Mouse (Mus musculus) ES-Bruce4 (cell line): ENCODE results near the gene Trim10. TPM values are rescaled to one million over a fixed set of nuclear protein-coding genes. Genes with fewer than 3 reads are reported as not detected.

Experiments
- H3K27ac ChIP-seq: 2 replicates; pipeline ENCODE4 v1.5.1; 2012; ENCODE audit warnings: low read length, inconsistent platforms; ENCODE audit not compliant: insufficient read depth
- H3K27me3 ChIP-seq: 2 replicates; pipeline ENCODE4 v1.6.1; 2012; ENCODE audit warnings: mild to moderate bottlenecking, low read length, inconsistent platforms; ENCODE audit not compliant: control insufficient read depth, poor library complexity, insufficient read depth, severe bottlenecking
- H3K36me3 ChIP-seq: 2 replicates; pipeline ENCODE4 v1.6.1; 2012; ENCODE audit warnings: inconsistent platforms, mild to moderate bottlenecking, low read length, moderate library complexity; ENCODE audit not compliant: control insufficient read depth, poor library complexity, insufficient read depth, severe bottlenecking
- H3K4me1 ChIP-seq: one replicate; pipeline ENCODE4 v1.8.1; 2011; ENCODE audit warnings: low read length; ENCODE audit not compliant: control insufficient read depth, insufficient read depth
- H3K4me3 ChIP-seq: 2 replicates; pipeline ENCODE4 v1.5.1; 2011; ENCODE audit warnings: low read depth, mild to moderate bottlenecking, low read length
- H3K9ac ChIP-seq: 2 replicates; pipeline ENCODE4 v1.6.1; 2012; ENCODE audit warnings: low read depth, mild to moderate bottlenecking, inconsistent platforms; ENCODE audit not compliant: poor library complexity, severe bottlenecking
- H3K9me3 ChIP-seq: replicated peaks from 2 replicates; pipeline ENCODE4 v1.6.1; 2012; ENCODE audit warnings: mild to moderate bottlenecking, low read length, inconsistent platforms; ENCODE audit not compliant: control insufficient read depth, poor library complexity, insufficient read depth, severe bottlenecking
- CTCF ChIP-seq: IDR thresholded peaks from one replicate; pipeline ENCODE4 v1.8.1; 2011; ENCODE audit warnings: low read depth, low read length
- EP300 ChIP-seq: IDR thresholded peaks from 2 replicates; pipeline ENCODE4 v1.6.1; 2011; ENCODE audit warnings: low read depth, low read length; ENCODE audit not compliant: insufficient read depth
- POLR2A ChIP-seq: IDR thresholded peaks from one replicate; pipeline ENCODE4 v1.8.1; 2011; ENCODE audit warnings: low read length; ENCODE audit not compliant: insufficient read depth
- polyA plus RNA-seq: library from polyadenylated mRNA; stranded (reverse); fragments of >200 nt; gene quantifications from 2 replicates; pipeline ENCODE4 v1.2.4, GENCODE M21; 2011; ENCODE audit warnings: low read depth; ENCODE audit not compliant: missing spikeins, insufficient read depth, insufficient read length

Trim10 gene
- polyA plus RNA-seq, 1 experiment = not detected

DNA sequence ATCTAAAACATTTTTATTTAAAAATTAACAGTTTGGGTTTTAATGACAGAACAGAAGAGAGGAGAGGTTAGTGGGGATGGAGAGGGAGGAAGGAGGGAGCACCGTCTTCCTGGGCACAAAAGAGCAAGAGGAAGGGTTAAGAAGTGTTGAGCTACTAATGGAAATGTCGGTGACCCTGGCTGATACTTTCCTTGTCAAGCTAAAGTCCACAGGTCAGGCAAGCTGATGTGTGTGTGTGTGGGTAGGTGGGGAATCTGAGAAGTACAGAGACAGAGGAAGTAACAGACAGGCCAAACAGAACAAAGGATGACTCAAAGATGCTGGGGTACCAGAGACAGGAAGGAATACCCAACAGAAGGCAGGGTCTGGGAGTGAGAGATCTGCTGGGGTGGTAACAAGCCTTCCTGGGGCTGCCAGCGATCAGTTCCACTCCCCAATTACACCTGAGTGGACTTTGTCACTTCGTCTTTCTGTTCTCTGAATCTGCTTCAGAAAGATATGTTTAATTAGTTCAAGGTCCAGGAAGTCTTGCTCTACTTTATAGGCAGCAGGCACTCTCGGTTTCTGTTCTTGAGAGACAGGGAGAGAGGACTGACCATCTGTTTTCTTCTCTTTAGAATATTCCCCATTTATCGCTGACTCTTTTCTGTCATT lies 28.3 kb downstream of the Trim10 start, which contains the start of gene Trim31:
Trim31 (plus strand) TSS at position 567 of the 654 bp plus-strand sequence.
- no peaks in the 10 kb centered on the region for H3K27me3 ChIP-seq
- TF ChIP-seq EP300 (no peak), POLR2A (no peak), CTCF (no peak)
- no peak within 1 kb of the TSS for H3K9ac ChIP-seq
- H3K27ac ChIP-seq = no peak within 1 kb of the TSS
- no peaks in the 10 kb centered on the region for H3K9me3 ChIP-seq
- no peaks in the 10 kb centered on the region for H3K36me3 ChIP-seq
- no peaks in the 10 kb centered on the region for H3K4me1 ChIP-seq
- H3K4me3 ChIP-seq = no peak within 1 kb of the TSS

- TF ChIP-seq EP300 (no peak), CTCF (no peak), POLR2A (no peak)
- Histone ChIP-seq H3K36me3 (no peaks in the 10 kb centered on the region), H3K27ac (no peak overlapping the region), H3K4me3 (no peak overlapping the region), H3K27me3 (no peaks in the 10 kb centered on the region), H3K4me1 (no peaks in the 10 kb centered on the region), H3K9ac (no peak overlapping the region), H3K9me3 (no peaks in the 10 kb centered on the region)
These were observed 30.0 kb downstream of the Trim10 start for GRCm38 (mm10) chr17:36899376-36899775.

DNA sequence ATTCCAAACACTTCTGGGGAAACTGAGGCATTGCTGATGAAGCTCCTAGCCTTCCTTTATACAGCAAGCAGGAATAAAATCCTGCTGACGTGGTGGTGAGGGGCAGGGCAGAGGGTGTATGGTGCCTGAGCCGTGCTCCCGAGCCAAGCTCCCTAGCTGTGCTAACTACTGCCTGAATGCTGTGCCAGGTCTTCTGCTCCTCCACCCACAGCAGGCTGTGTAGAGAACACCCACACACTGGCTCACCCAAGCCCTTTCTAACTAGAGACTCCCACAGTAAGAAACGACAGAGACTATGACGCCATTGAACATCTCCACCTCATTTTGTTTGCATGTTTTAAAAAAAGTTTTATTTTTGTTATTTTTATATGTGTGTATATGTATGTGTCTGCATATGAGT lies 30.6 kb downstream of the Trim10 start:
- TF ChIP-seq CTCF = no peak
- no peak for TF ChIP-seq EP300
- no peak for TF ChIP-seq POLR2A
- no peak overlapping the region for H3K27ac ChIP-seq
- H3K4me3 ChIP-seq = no peak overlapping the region
- no peaks in the 10 kb centered on the region for H3K27me3 ChIP-seq
- H3K9me3 ChIP-seq = no peaks in the 10 kb centered on the region
- H3K36me3 ChIP-seq = no peaks in the 10 kb centered on the region
- H3K9ac ChIP-seq = no peak overlapping the region
- H3K4me1 ChIP-seq = no peaks in the 10 kb centered on the region

- Histone ChIP-seq H3K9me3 (no peaks in the 10 kb centered on the region), H3K4me1 (no peaks in the 10 kb centered on the region), H3K36me3 (no peaks in the 10 kb centered on the region), H3K27ac (no peak overlapping the region), H3K9ac (no peak overlapping the region), H3K27me3 (no peaks in the 10 kb centered on the region), H3K4me3 (no peak overlapping the region)
- TF ChIP-seq POLR2A = no peak
- no peak for TF ChIP-seq EP300
These were observed 31.3 kb downstream of the Trim10 start for GRCm38 (mm10) chr17:36900691-36901090.

DNA sequence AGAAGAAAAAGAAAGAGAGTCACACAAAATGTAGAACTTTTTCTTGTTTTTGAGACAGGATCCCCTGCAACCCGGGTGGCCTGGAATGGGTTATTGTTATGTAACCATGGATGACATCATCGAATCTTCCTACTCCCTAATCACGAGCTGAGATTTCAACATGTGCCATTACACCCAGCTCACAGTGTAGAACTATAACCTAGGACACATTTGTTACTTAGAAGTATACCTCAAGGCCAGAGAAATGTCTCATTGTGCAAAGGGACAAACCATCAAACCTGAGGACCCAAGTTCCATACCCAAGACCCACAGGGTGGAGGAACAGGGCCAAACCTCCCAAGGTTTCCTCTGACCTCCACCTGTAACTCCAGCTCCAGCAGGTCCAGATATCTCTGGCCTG lies 34.3 kb downstream of the Trim10 start:
- TF ChIP-seq EP300 (no peak), POLR2A (no peak), CTCF (no peak)
- H3K27me3 ChIP-seq = no peaks in the 10 kb centered on the region
- no peaks in the 10 kb centered on the region for H3K9me3 ChIP-seq
- H3K4me1 ChIP-seq = peaks cover 2% of the 10 kb centered on the region
- H3K36me3 ChIP-seq = no peaks in the 10 kb centered on the region
- no peak overlapping the region for H3K4me3 ChIP-seq
- H3K27ac ChIP-seq = no peak overlapping the region; the same call in 1 of the 2 replicates
- no peak overlapping the region for H3K9ac ChIP-seq

- no peak overlapping the region for H3K9ac ChIP-seq
- TF ChIP-seq CTCF (no peak), POLR2A (no peak), EP300 (no peak)
- no peak overlapping the region for H3K27ac ChIP-seq
- H3K4me1 ChIP-seq = peaks cover 2% of the 10 kb centered on the region
- no peaks in the 10 kb centered on the region for H3K27me3 ChIP-seq
- H3K36me3 ChIP-seq = no peaks in the 10 kb centered on the region
- H3K4me3 ChIP-seq = no peak overlapping the region
- H3K9me3 ChIP-seq = no peaks in the 10 kb centered on the region
These were observed 38.9 kb downstream of the Trim10 start for GRCm38 (mm10) chr17:36908235-36908634.
